Mouse (Mus musculus) kidney, postnatal 0 days (tissue): ENCODE measurements around the gene Stard13. TPM values are rescaled to one million over a fixed set of nuclear protein-coding genes. Genes with fewer than 3 reads are reported as not detected.

ENCODE experiments used
- ATAC-seq: fragments of 200-750 bp; cut with Nextera tagmentation; replicated peaks from 2 replicates; pipeline ENCODE4 v1.8.0; 2017; ENCODE audit warnings: low read depth, moderate number of reproducible peaks, moderate TSS enrichment, moderate library complexity; ENCODE audit not compliant: low FRiP score
- DNase-seq: peaks from one replicate; pipeline ENCODE4 v3.0.0-alpha.2; 2016; ENCODE audit warnings: low spot score
- H3K27ac ChIP-seq: fragments of 300-500 bp; sonication (generic); 2 replicates; pipeline ENCODE4 v1.5.1; 2014; ENCODE audit warnings: mild to moderate bottlenecking
- H3K27me3 ChIP-seq: fragments of 300-500 bp; sonication (generic); 2 replicates; pipeline ENCODE4 v1.6.1; 2014; ENCODE audit warnings: low read length, mixed read lengths; ENCODE audit not compliant: insufficient read depth
- H3K36me3 ChIP-seq: fragments of 300-500 bp; sonication (generic); 2 replicates; pipeline ENCODE4 v1.6.1; 2014; ENCODE audit warnings: low read length, mixed read lengths; ENCODE audit not compliant: insufficient read depth
- H3K4me1 ChIP-seq: fragments of 300-500 bp; sonication (generic); replicated peaks from 2 replicates; pipeline ENCODE4 v1.6.1; 2014; ENCODE audit warnings: antibody characterized with exemption, low read length, mixed read lengths; ENCODE audit not compliant: insufficient read depth
- H3K4me2 ChIP-seq: fragments of 300-500 bp; sonication (generic); 2 replicates; pipeline ENCODE4 v1.6.1; 2014; ENCODE audit warnings: mild to moderate bottlenecking, low read length, moderate library complexity, mixed read lengths
- H3K4me3 ChIP-seq: fragments of 300-500 bp; sonication (generic); replicated peaks from 2 replicates; pipeline ENCODE4 v1.5.1; 2014; ENCODE audit warnings: low read depth, low read length
- H3K9ac ChIP-seq: fragments of 300-500 bp; sonication (generic); 2 replicates; pipeline ENCODE4 v1.6.1; 2014; ENCODE audit warnings: low read depth, low read length
- H3K9me3 ChIP-seq: fragments of 300-500 bp; sonication (generic); replicated peaks from 2 replicates; pipeline ENCODE4 v1.6.1; 2016; ENCODE audit warnings: low read length, inconsistent platforms, mixed read lengths
- CTCF ChIP-seq: IDR thresholded peaks from 2 replicates; pipeline ENCODE4 v1.5.1; 2016; ENCODE audit warnings: antibody characterized with exemption, low read depth, mild to moderate bottlenecking, moderate library complexity
- WGBS: fragments of 180-500 bp; shearing (Covaris S2); extraction: QIAGEN DNeasy Blood & Tissue Kit; methylation state at CpG from one replicate; pipeline ENCODE4 v1.1.7; 2014; 5-methylcytosine and 5-hydroxymethylcytosine counted together
- polyA plus RNA-seq: library from polyadenylated mRNA; unstranded; fragments of >200 nt; fragmentation: Nextera tagmentation; extraction: Ambion mirVana; gene quantifications from 2 replicates; pipeline ENCODE4 v1.2.1, GENCODE M21; 2015

The Stard13 gene
- polyA plus RNA-seq: 7.8 and 9.4 TPM in 2 replicates

- DNase-seq (peak; percentile 76), ATAC-seq (peak; percentile 84)
- Histone ChIP-seq H3K4me1 (peaks cover 8% of the 10 kb centered on the region), H3K9ac (peak within 1 kb of the TSS; percentile 71), H3K9me3 (no peaks in the 10 kb centered on the region), H3K4me3 (peak within 1 kb of the TSS; percentile 57), H3K4me2 (peak within 1 kb of the TSS; percentile 97), H3K27ac (peak within 1 kb of the TSS; percentile 57), H3K36me3 (no peaks in the 10 kb centered on the region), H3K27me3 (no peaks in the 10 kb centered on the region)
- TF ChIP-seq CTCF: no peak
- under 1% methylated on average over 42 of the region's 49 CpGs for WGBS
Measured at GRCm38 (mm10) chr5:151233400-151234031, at the start of gene Stard13. TSS of gene Stard13 (minus strand) at chr5:151233836.

- Histone ChIP-seq H3K4me2 (no peak overlapping the region), H3K9me3 (no peaks in the 10 kb centered on the region), H3K27me3 (no peaks in the 10 kb centered on the region), H3K36me3 (no peaks in the 10 kb centered on the region), H3K27ac (no peak overlapping the region), H3K4me3 (no peak overlapping the region), H3K9ac (no peak overlapping the region), H3K4me1 (no peaks in the 10 kb centered on the region)
- TF ChIP-seq CTCF: no peak
- ATAC-seq (no peak), DNase-seq (no peak)
- WGBS: 72% methylated on average over 7 of the region's 7 CpGs
Measured at GRCm38 (mm10) chr5:151279531-151279930, 45.9 kb upstream of the Stard13 start.

GRCm38 (mm10) chr5:151277927-151278326 lies 44.3 kb upstream of the Stard13 start:
- H3K27me3 ChIP-seq: no peaks in the 10 kb centered on the region
- no peak overlapping the region for H3K4me2 ChIP-seq
- TF ChIP-seq CTCF: no peak
- WGBS: 73% methylated on average over 6 of the region's 6 CpGs
- H3K4me1 ChIP-seq: no peaks in the 10 kb centered on the region
- H3K27ac ChIP-seq: no peak overlapping the region
- no peaks in the 10 kb centered on the region for H3K36me3 ChIP-seq
- no peak for ATAC-seq
- no peaks in the 10 kb centered on the region for H3K9me3 ChIP-seq
- DNase-seq: no peak
- no peak overlapping the region for H3K9ac ChIP-seq
- H3K4me3 ChIP-seq: no peak overlapping the region

GRCm38 (mm10) chr5:151275986-151276385 lies 42.4 kb upstream of the Stard13 start:
- no peak for ATAC-seq
- Histone ChIP-seq H3K4me3 (no peak overlapping the region), H3K9ac (no peak overlapping the region), H3K27ac (no peak overlapping the region), H3K36me3 (no peaks in the 10 kb centered on the region), H3K27me3 (no peaks in the 10 kb centered on the region), H3K4me2 (no peak overlapping the region), H3K4me1 (no peaks in the 10 kb centered on the region), H3K9me3 (no peaks in the 10 kb centered on the region)
- DNase-seq: no peak
- WGBS: 93% methylated on average over 2 of the region's 2 CpGs
- TF ChIP-seq CTCF: no peak

GRCm38 (mm10) chr5:151274265-151274664 lies 40.6 kb upstream of the Stard13 start:
- Histone ChIP-seq H3K27ac (no peak overlapping the region), H3K27me3 (no peaks in the 10 kb centered on the region), H3K9me3 (no peaks in the 10 kb centered on the region), H3K36me3 (no peaks in the 10 kb centered on the region), H3K4me2 (no peak overlapping the region), H3K9ac (no peak overlapping the region), H3K4me1 (no peaks in the 10 kb centered on the region), H3K4me3 (no peak overlapping the region)
- ATAC-seq (no peak; the same call in 1 of the 2 replicates), DNase-seq (no peak)
- TF ChIP-seq CTCF: no peak
- WGBS: 50% methylated on average over 6 of the region's 6 CpGs

- no peaks in the 10 kb centered on the region for H3K9me3 ChIP-seq
- H3K4me2 ChIP-seq: no peak overlapping the region
- WGBS: 90% methylated on average over 5 of the region's 5 CpGs
- no peak for DNase-seq
- H3K27me3 ChIP-seq: no peaks in the 10 kb centered on the region
- no peaks in the 10 kb centered on the region for H3K36me3 ChIP-seq
- no peak for ATAC-seq
- no peak overlapping the region for H3K4me3 ChIP-seq
- no peak overlapping the region for H3K9ac ChIP-seq
- H3K4me1 ChIP-seq: no peaks in the 10 kb centered on the region
- no peak for TF ChIP-seq CTCF
- no peak overlapping the region for H3K27ac ChIP-seq
Measured at GRCm38 (mm10) chr5:151270815-151271214, 37.2 kb upstream of the Stard13 start.
